Mouse (Mus musculus) stomach, postnatal 0 days (tissue): ENCODE results near the gene Asxl1. TPM values are rescaled to one million over a fixed set of nuclear protein-coding genes. Genes with fewer than 3 reads are reported as not detected.

Experiments
- ATAC-seq: fragments of 200-750 bp; cut with Nextera tagmentation; 2 replicates; pipeline ENCODE4 v1.8.0; 2017; ENCODE audit not compliant: low FRiP score, low TSS enrichment
- DNase-seq: peaks from one replicate; pipeline ENCODE4 v3.0.0-alpha.2; 2016; ENCODE audit warnings: low spot score
- H3K27ac ChIP-seq: fragments of 300-500 bp; sonication (generic); replicated peaks from 2 replicates; pipeline ENCODE4 v1.5.1; 2014; ENCODE audit warnings: mild to moderate bottlenecking, control low read depth
- H3K27me3 ChIP-seq: fragments of 300-500 bp; sonication (generic); 2 replicates; pipeline ENCODE4 v1.6.1; 2014; ENCODE audit warnings: low read length; ENCODE audit not compliant: control insufficient read depth, insufficient read depth
- H3K36me3 ChIP-seq: fragments of 300-500 bp; sonication (generic); 2 replicates; pipeline ENCODE4 v1.6.1; 2014; ENCODE audit warnings: low read length, mixed read lengths; ENCODE audit not compliant: control insufficient read depth, insufficient read depth
- H3K4me1 ChIP-seq: fragments of 300-500 bp; sonication (generic); replicated peaks from 2 replicates; pipeline ENCODE4 v1.6.1; 2014; ENCODE audit warnings: antibody characterized with exemption; ENCODE audit not compliant: control insufficient read depth, insufficient read depth
- H3K4me2 ChIP-seq: fragments of 300-500 bp; sonication (generic); replicated peaks from 2 replicates; pipeline ENCODE4 v1.6.1; 2014; ENCODE audit warnings: low read depth, mild to moderate bottlenecking, control low read depth, moderate library complexity
- H3K4me3 ChIP-seq: fragments of 300-500 bp; sonication (generic); 2 replicates; pipeline ENCODE4 v1.5.1; 2014; ENCODE audit warnings: low read depth, low read length, control low read depth
- H3K9ac ChIP-seq: fragments of 300-500 bp; sonication (generic); 2 replicates; pipeline ENCODE4 v1.6.1; 2014; ENCODE audit warnings: mild to moderate bottlenecking, low read length, control low read depth, mixed read lengths
- H3K9me3 ChIP-seq: fragments of 300-500 bp; sonication (generic); 2 replicates; pipeline ENCODE4 v1.6.1; 2016; ENCODE audit warnings: low read length; ENCODE audit not compliant: control insufficient read depth
- CTCF ChIP-seq: IDR thresholded peaks from 2 replicates; pipeline ENCODE4 v1.5.1; 2016; ENCODE audit warnings: antibody characterized with exemption, low read depth, mild to moderate bottlenecking, moderate library complexity
- EP300 ChIP-seq: optimal IDR thresholded peaks from 2 replicates; pipeline ENCODE3; 2016; ENCODE audit warnings: antibody characterized with exemption
- WGBS: fragments of 180-500 bp; shearing (Covaris S2); extraction: QIAGEN DNeasy Blood & Tissue Kit; methylation state at CpG from one replicate; pipeline ENCODE4 v1.1.7; 2014; 5-methylcytosine and 5-hydroxymethylcytosine counted together
- polyA plus RNA-seq: library from polyadenylated mRNA; unstranded; fragments of >200 nt; fragmentation: Nextera tagmentation; extraction: Ambion mirVana; gene quantifications from 2 replicates; pipeline ENCODE4 v1.2.1, GENCODE M21; 2015

The Asxl1 gene
- polyA plus RNA-seq, 1 experiment from 2014 or later = 5.9 TPM

DNA sequence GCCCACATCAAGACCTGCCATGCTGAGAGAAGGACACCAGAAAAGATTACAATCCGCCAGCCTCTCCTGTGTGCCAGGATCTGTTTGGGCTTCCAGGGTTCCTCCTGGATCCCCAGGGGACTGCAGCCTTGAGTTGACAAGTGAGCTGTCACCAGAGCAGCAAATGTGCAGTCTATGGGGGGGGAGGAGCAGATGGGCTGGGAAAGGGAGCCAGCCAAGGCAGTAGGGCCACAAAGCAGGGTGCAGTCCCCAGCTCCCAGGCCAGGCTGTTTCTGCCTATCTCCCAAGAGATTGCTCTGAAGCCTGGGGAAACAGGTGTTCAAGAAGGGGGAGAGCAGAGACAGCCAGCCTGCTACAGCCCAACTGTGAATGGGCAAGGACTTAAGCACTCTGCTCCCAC, 72.8 kb downstream of the Asxl1 start:
- ATAC-seq (no peak), DNase-seq (no peak)

GRCm38 (mm10) chr2:153421233-153421632, 75.6 kb downstream of the Asxl1 start:
- ATAC-seq (no peak), DNase-seq (no peak)

More for the DNA sequence above, 72.8 kb downstream of the Asxl1 start:
- WGBS = 86% methylated on average over 1 of the region's 1 CpGs
- no peak overlapping the region for H3K9ac ChIP-seq
- H3K27me3 ChIP-seq = no peaks in the 10 kb centered on the region
- no peak overlapping the region for H3K27ac ChIP-seq
- TF ChIP-seq EP300 (no peak), CTCF (no peak)
- no peaks in the 10 kb centered on the region for H3K9me3 ChIP-seq
- H3K4me3 ChIP-seq = no peak overlapping the region
- peaks cover 10% of the 10 kb centered on the region; the same call in 1 of the 2 replicates for H3K36me3 ChIP-seq
- no peaks in the 10 kb centered on the region for H3K4me1 ChIP-seq
- H3K4me2 ChIP-seq = no peak overlapping the region

GRCm38 (mm10) chr2:153422051-153422450, 76.4 kb downstream of the Asxl1 start:
- Histone ChIP-seq H3K9ac (no peak overlapping the region), H3K4me3 (no peak overlapping the region), H3K36me3 (peaks cover 4% of the 10 kb centered on the region; the same call in 1 of the 2 replicates), H3K4me1 (peaks cover 3% of the 10 kb centered on the region; the same call in 1 of the 2 replicates), H3K27me3 (no peaks in the 10 kb centered on the region), H3K27ac (no peak overlapping the region), H3K9me3 (no peaks in the 10 kb centered on the region), H3K4me2 (no peak overlapping the region)
- ATAC-seq (no peak; the same call in 1 of the 2 replicates), DNase-seq (peak; percentile 40)
- WGBS = 36% methylated on average over 5 of the region's 5 CpGs
- TF ChIP-seq EP300 (no peak), CTCF (no peak)

More at GRCm38 (mm10) chr2:153421233-153421632, 75.6 kb downstream of the Asxl1 start:
- H3K36me3 ChIP-seq = peaks cover 8% of the 10 kb centered on the region; the same call in 1 of the 2 replicates
- no peak overlapping the region for H3K4me3 ChIP-seq
- no peaks in the 10 kb centered on the region for H3K27me3 ChIP-seq
- no peaks in the 10 kb centered on the region for H3K9me3 ChIP-seq
- no peak overlapping the region for H3K27ac ChIP-seq
- no peak overlapping the region for H3K4me2 ChIP-seq
- H3K4me1 ChIP-seq = peaks cover 3% of the 10 kb centered on the region; the same call in 1 of the 2 replicates
- H3K9ac ChIP-seq = no peak overlapping the region
- TF ChIP-seq CTCF = peak; percentile 65
- no peak for TF ChIP-seq EP300

- no peak for ATAC-seq
- peaks cover 3% of the 10 kb centered on the region; the same call in 1 of the 2 replicates for H3K4me1 ChIP-seq
Measured at GRCm38 (mm10) chr2:153423113-153423512, 77.5 kb downstream of the Asxl1 start.

GRCm38 (mm10) chr2:153424557-153424956, 78.9 kb downstream of the Asxl1 start:
- no peak overlapping the region for H3K4me3 ChIP-seq
- H3K4me2 ChIP-seq = no peak overlapping the region
- H3K36me3 ChIP-seq = peaks cover 3% of the 10 kb centered on the region; the same call in 1 of the 2 replicates
- DNase-seq (no peak), ATAC-seq (no peak; the same call in 1 of the 2 replicates)
- H3K9me3 ChIP-seq = no peaks in the 10 kb centered on the region
- H3K4me1 ChIP-seq = peaks cover 3% of the 10 kb centered on the region; the same call in 1 of the 2 replicates
- H3K9ac ChIP-seq = no peak overlapping the region
- no peaks in the 10 kb centered on the region for H3K27me3 ChIP-seq
- WGBS = 65% methylated on average over 8 of the region's 8 CpGs
- TF ChIP-seq CTCF (no peak), EP300 (no peak)
- H3K27ac ChIP-seq = peak overlapping the region; percentile 78

More at GRCm38 (mm10) chr2:153423113-153423512, 77.5 kb downstream of the Asxl1 start:
- no peak overlapping the region for H3K4me3 ChIP-seq
- no peak overlapping the region for H3K4me2 ChIP-seq
- no peak overlapping the region for H3K27ac ChIP-seq
- H3K9me3 ChIP-seq = no peaks in the 10 kb centered on the region
- H3K27me3 ChIP-seq = no peaks in the 10 kb centered on the region
- H3K36me3 ChIP-seq = peaks cover 3% of the 10 kb centered on the region; the same call in 1 of the 2 replicates
- TF ChIP-seq EP300 (no peak), CTCF (no peak)
- 90% methylated on average over 3 of the region's 3 CpGs for WGBS
- no peak overlapping the region for H3K9ac ChIP-seq
- no peak for DNase-seq

DNA sequence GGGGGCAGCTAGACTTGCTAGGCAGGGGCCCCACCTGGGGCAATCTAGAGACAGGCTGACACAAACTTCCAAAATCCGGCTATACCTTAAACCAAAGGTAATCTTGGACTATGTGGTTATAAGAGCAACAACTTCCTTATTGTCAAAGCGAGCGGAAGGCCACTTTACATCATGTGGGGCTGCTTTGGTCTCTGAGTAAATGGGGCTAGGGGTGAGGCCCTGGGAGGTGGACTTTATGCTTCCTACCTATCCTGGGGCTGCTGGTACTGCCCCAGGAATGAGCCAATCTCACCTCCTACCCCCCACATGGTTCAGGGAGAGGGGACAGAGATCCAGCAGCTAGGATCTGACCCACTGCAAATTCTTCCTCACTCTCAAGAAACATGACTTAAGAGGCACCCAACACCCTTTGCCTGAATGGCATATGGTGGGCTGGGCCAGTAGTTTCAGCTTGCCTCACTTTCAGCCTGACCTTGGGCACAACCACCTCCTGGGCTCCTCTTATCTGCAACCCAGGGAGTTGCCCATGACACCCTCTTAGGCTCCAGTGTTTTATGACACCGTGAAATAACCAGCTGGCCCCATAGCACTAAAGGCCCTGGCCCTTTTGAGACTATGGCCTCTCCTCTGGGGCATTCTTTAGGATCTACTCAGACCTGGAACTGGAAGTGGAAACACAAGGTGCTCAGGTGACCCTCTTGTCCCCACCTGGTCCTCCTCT, 79.7 kb downstream of the Asxl1 start:
- no peaks in the 10 kb centered on the region for H3K27me3 ChIP-seq
- H3K4me1 ChIP-seq = peaks cover 3% of the 10 kb centered on the region; the same call in 1 of the 2 replicates
- H3K4me3 ChIP-seq = no peak overlapping the region
- WGBS = 67% methylated on average over 4 of the region's 4 CpGs
- no peaks in the 10 kb centered on the region for H3K9me3 ChIP-seq
- H3K36me3 ChIP-seq = peaks cover 3% of the 10 kb centered on the region; the same call in 1 of the 2 replicates
- no peak overlapping the region for H3K9ac ChIP-seq
- H3K4me2 ChIP-seq = no peak overlapping the region
- TF ChIP-seq CTCF (no peak), EP300 (no peak)
- ATAC-seq (peak; percentile 61), DNase-seq (peak; percentile 45)
- H3K27ac ChIP-seq = peak overlapping the region; percentile 78
